Mouse (Mus musculus) myocyte (in vitro differentiated cells): ENCODE measurements around the gene Phf21a. TPM values are rescaled to one million over a fixed set of nuclear protein-coding genes. Genes with fewer than 3 reads are reported as not detected.

Experiments used
- H3K27me3 ChIP-seq: one replicate; pipeline ENCODE4 v1.6.1; 2011; ENCODE audit not compliant: control insufficient read depth, insufficient read depth, insufficient read length
- H3K36me3 ChIP-seq: one replicate; pipeline ENCODE4 v1.6.1; 2011; ENCODE audit not compliant: control insufficient read depth, insufficient read depth
- H3K4me2 ChIP-seq: one replicate; pipeline ENCODE4 v1.6.1; 2011; ENCODE audit warnings: low read depth, control low read depth
- H3K4me3 ChIP-seq: one replicate; pipeline ENCODE4 v1.5.1; 2011; ENCODE audit warnings: mild to moderate bottlenecking, control low read depth, moderate library complexity
- H3K79me2 ChIP-seq: one replicate; pipeline ENCODE4 v1.6.1; 2011; ENCODE audit not compliant: control insufficient read depth, insufficient read depth
- H3ac ChIP-seq: one replicate; pipeline ENCODE4 v1.6.1; 2011; ENCODE audit not compliant: control insufficient read depth, insufficient read length
- CEBPB ChIP-seq: IDR thresholded peaks from 2 replicates; pipeline ENCODE4 v1.6.1; 2011; ENCODE audit warnings: mild to moderate bottlenecking, moderate library complexity; ENCODE audit not compliant: poor library complexity, insufficient read depth, severe bottlenecking
- E2F4 ChIP-seq: IDR thresholded peaks from one replicate; pipeline ENCODE4 v1.6.1; 2011; ENCODE audit warnings: mild to moderate bottlenecking, control low read depth, moderate library complexity; ENCODE audit not compliant: insufficient read depth
- MAX ChIP-seq: IDR thresholded peaks from one replicate; pipeline ENCODE4 v1.6.1; 2011; ENCODE audit warnings: low read depth, mild to moderate bottlenecking, control low read depth
- MYOD1 ChIP-seq, 3 experiments: IDR thresholded peaks; one replicate each; pipeline ENCODE4 v1.6.1; 2011; ENCODE audit warnings: control low read depth in 2 of 3, low read depth in 2 of 3, mild to moderate bottlenecking in 2 of 3, moderate library complexity in 1 of 3; ENCODE audit not compliant: insufficient read length in 2 of 3, control insufficient read depth in 1 of 3
- MYOG ChIP-seq, 3 experiments: IDR thresholded peaks; one replicate each; pipeline ENCODE4 v1.6.1; 2011; ENCODE audit warnings: control low read depth in 2 of 3, low read depth in 2 of 3, mild to moderate bottlenecking in 2 of 3; ENCODE audit not compliant: insufficient read length in 2 of 3, control insufficient read depth in 1 of 3, insufficient read depth in 1 of 3
- POLR2A ChIP-seq: IDR thresholded peaks from one replicate; pipeline ENCODE4 v1.6.1; 2011; ENCODE audit warnings: low read depth, mild to moderate bottlenecking, control low read depth, moderate library complexity; ENCODE audit not compliant: insufficient read length
- POLR2AphosphoS2 ChIP-seq: IDR thresholded peaks from one replicate; pipeline ENCODE4 v1.6.1; 2011; ENCODE audit warnings: low read depth, control low read depth; ENCODE audit not compliant: insufficient read length
- REST ChIP-seq: IDR thresholded peaks from one replicate; pipeline ENCODE4 v1.6.1; 2011; ENCODE audit warnings: mild to moderate bottlenecking, control low read depth, moderate library complexity; ENCODE audit not compliant: insufficient read depth, insufficient read length
- SRF ChIP-seq: IDR thresholded peaks from one replicate; pipeline ENCODE4 v1.6.1; 2011; ENCODE audit warnings: low read depth; ENCODE audit not compliant: control insufficient read depth, insufficient read length
- TCF12 ChIP-seq: IDR thresholded peaks from one replicate; pipeline ENCODE4 v1.6.1; 2011; ENCODE audit warnings: mild to moderate bottlenecking, control low read depth; ENCODE audit not compliant: poor library complexity, insufficient read depth, severe bottlenecking
- TCF3 ChIP-seq: IDR thresholded peaks from one replicate; pipeline ENCODE4 v1.6.1; 2011; ENCODE audit warnings: low read depth, control low read depth; ENCODE audit not compliant: insufficient read length
- USF1 ChIP-seq: IDR thresholded peaks from one replicate; pipeline ENCODE4 v1.6.1; 2011; ENCODE audit warnings: low read depth, mild to moderate bottlenecking, control low read depth, moderate library complexity
- polyA plus RNA-seq: library from polyadenylated mRNA; unstranded; fragments of >200 nt; fragmentation: generic; extraction: Trizol; gene quantifications from one replicate; pipeline ENCODE4 v1.2.1, GENCODE M21; 2012; ENCODE audit warnings: missing spikeins

Gene Phf21a
- polyA plus RNA-seq, 1 experiment: 14.7 TPM

- H3K27me3 ChIP-seq: no peaks in the 10 kb centered on the region
- no peak overlapping the region for H3ac ChIP-seq
- no peak for TF ChIP-seq MYOG (IDR thresholded peaks at IDR 0.05; ENCODE audit: control insufficient read depth in 1 of 3, insufficient read depth in 1 of 3, insufficient read length in 2 of 3, low read depth in 2 of 3)
- TF ChIP-seq MAX: no peak
- TF ChIP-seq USF1: no peak
- TF ChIP-seq TCF3: no peak
- no peak for TF ChIP-seq CEBPB
- no peak for TF ChIP-seq SRF
- no peak for TF ChIP-seq POLR2A
- TF ChIP-seq REST: no peak
- TF ChIP-seq POLR2AphosphoS2: no peak
- no peak for TF ChIP-seq TCF12
- no peak for TF ChIP-seq MYOD1 (IDR thresholded peaks at IDR 0.05; ENCODE audit: control insufficient read depth in 1 of 3, insufficient read length in 2 of 3, low read depth in 2 of 3)
- no peak for TF ChIP-seq E2F4
- no peak overlapping the region for H3K4me2 ChIP-seq
- H3K36me3 ChIP-seq: peaks cover 16% of the 10 kb centered on the region
- no peak overlapping the region for H3K4me3 ChIP-seq
- no peaks in the 10 kb centered on the region for H3K79me2 ChIP-seq
These were observed 266.4 kb downstream of the Phf21a start for GRCm38 (mm10) chr2:92359301-92359700.

GRCm38 (mm10) chr2:92360186-92360823, 267.4 kb downstream of the Phf21a start:
- no peak overlapping the region for H3K4me2 ChIP-seq
- peaks cover 16% of the 10 kb centered on the region for H3K36me3 ChIP-seq
- H3K4me3 ChIP-seq: no peak overlapping the region
- no peak overlapping the region for H3ac ChIP-seq
- H3K79me2 ChIP-seq: no peaks in the 10 kb centered on the region
- H3K27me3 ChIP-seq: no peaks in the 10 kb centered on the region
- no peak for TF ChIP-seq MYOG (IDR thresholded peaks at IDR 0.05; ENCODE audit: control insufficient read depth in 1 of 3, insufficient read depth in 1 of 3, insufficient read length in 2 of 3, low read depth in 2 of 3)
- TF ChIP-seq TCF3: no peak
- no peak for TF ChIP-seq MAX
- no peak for TF ChIP-seq POLR2AphosphoS2
- no peak for TF ChIP-seq MYOD1 (IDR thresholded peaks at IDR 0.05; ENCODE audit: control insufficient read depth in 1 of 3, insufficient read length in 2 of 3, low read depth in 2 of 3)
- TF ChIP-seq E2F4: no peak
- TF ChIP-seq REST: no peak
- TF ChIP-seq TCF12: no peak
- no peak for TF ChIP-seq CEBPB
- no peak for TF ChIP-seq POLR2A
- no peak for TF ChIP-seq USF1
- no peak for TF ChIP-seq SRF

GRCm38 (mm10) chr2:92360893-92361292, 268.0 kb downstream of the Phf21a start:
- H3K4me3 ChIP-seq: no peak overlapping the region
- no peaks in the 10 kb centered on the region for H3K79me2 ChIP-seq

GRCm38 (mm10) chr2:92361795-92362194, 268.9 kb downstream of the Phf21a start:
- no peak for TF ChIP-seq POLR2A
- H3K79me2 ChIP-seq: no peaks in the 10 kb centered on the region
- H3K4me2 ChIP-seq: no peak overlapping the region
- no peak overlapping the region for H3K4me3 ChIP-seq
- no peaks in the 10 kb centered on the region for H3K27me3 ChIP-seq
- no peak overlapping the region for H3ac ChIP-seq
- H3K36me3 ChIP-seq: peaks cover 12% of the 10 kb centered on the region

More at GRCm38 (mm10) chr2:92360893-92361292, 268.0 kb downstream of the Phf21a start:
- Histone ChIP-seq H3ac (no peak overlapping the region), H3K4me2 (no peak overlapping the region), H3K27me3 (no peaks in the 10 kb centered on the region), H3K36me3 (peaks cover 16% of the 10 kb centered on the region)
- TF ChIP-seq E2F4 (no peak), MYOD1 (IDR thresholded peaks at IDR 0.05; ENCODE audit: control insufficient read depth in 1 of 3, insufficient read length in 2 of 3, low read depth in 2 of 3) (no peak), MAX (no peak), USF1 (no peak), TCF3 (no peak), TCF12 (no peak), CEBPB (no peak)

- no peaks in the 10 kb centered on the region for H3K27me3 ChIP-seq
- TF ChIP-seq POLR2AphosphoS2 (no peak), E2F4 (no peak), MYOG (IDR thresholded peaks at IDR 0.05; ENCODE audit: control insufficient read depth in 1 of 3, insufficient read depth in 1 of 3, insufficient read length in 2 of 3, low read depth in 2 of 3) (no peak), REST (no peak), POLR2A (no peak), TCF3 (no peak), CEBPB (no peak), TCF12 (no peak), USF1 (no peak), MAX (no peak), SRF (no peak), MYOD1 (IDR thresholded peaks at IDR 0.05; ENCODE audit: control insufficient read depth in 1 of 3, insufficient read length in 2 of 3, low read depth in 2 of 3) (no peak)
- no peak overlapping the region for H3K4me2 ChIP-seq
- H3ac ChIP-seq: no peak overlapping the region
- no peaks in the 10 kb centered on the region for H3K79me2 ChIP-seq
- H3K4me3 ChIP-seq: no peak overlapping the region
- peaks cover 10% of the 10 kb centered on the region for H3K36me3 ChIP-seq
These were observed 269.8 kb downstream of the Phf21a start for GRCm38 (mm10) chr2:92362571-92363228.
